Mouse (Mus musculus) embryonic facial prominence, embryonic 13.5 days (tissue): ENCODE results near the gene Prtn3. TPM values are rescaled to one million over a fixed set of nuclear protein-coding genes. Genes with fewer than 3 reads are reported as not detected.

Source experiments
- ATAC-seq: fragments of 200-750 bp; cut with Nextera tagmentation; 2 replicates; pipeline ENCODE4 v1.8.0; 2017; ENCODE audit warnings: low read depth; ENCODE audit not compliant: insufficient number of reproducible peaks, insufficient read depth, low FRiP score, low TSS enrichment
- H3K27ac ChIP-seq: fragments of 300-500 bp; sonication (generic); 2 replicates; pipeline ENCODE4 v1.5.1; 2015; ENCODE audit warnings: moderate library complexity, mild to moderate bottlenecking, inconsistent platforms
- H3K27me3 ChIP-seq: fragments of 300-500 bp; sonication (generic); 2 replicates; pipeline ENCODE4 v1.6.1; 2015; ENCODE audit warnings: mild to moderate bottlenecking, inconsistent platforms
- H3K36me3 ChIP-seq: fragments of 300-500 bp; sonication (generic); 2 replicates; pipeline ENCODE4 v1.6.1; 2015; ENCODE audit warnings: mild to moderate bottlenecking, inconsistent platforms
- H3K4me1 ChIP-seq: fragments of 300-500 bp; sonication (generic); 2 replicates; pipeline ENCODE4 v1.6.1; 2015; ENCODE audit warnings: inconsistent platforms
- H3K4me2 ChIP-seq: fragments of 300-500 bp; sonication (generic); 2 replicates; pipeline ENCODE4 v1.6.1; 2015; ENCODE audit warnings: moderate library complexity, mild to moderate bottlenecking, inconsistent platforms
- H3K4me3 ChIP-seq: fragments of 300-500 bp; sonication (generic); 2 replicates; pipeline ENCODE4 v1.5.1; 2015; ENCODE audit warnings: mild to moderate bottlenecking, inconsistent platforms
- H3K9ac ChIP-seq: fragments of 300-500 bp; sonication (generic); 2 replicates; pipeline ENCODE4 v1.6.1; 2015; ENCODE audit warnings: mild to moderate bottlenecking, inconsistent platforms
- H3K9me3 ChIP-seq: fragments of 300-500 bp; sonication (generic); 2 replicates; pipeline ENCODE4 v1.6.1; 2016; ENCODE audit warnings: inconsistent platforms
- WGBS: fragments of 180-500 bp; shearing (Covaris S2); methylation state at CpG from one replicate; pipeline ENCODE4 v1.1.7; 2015; ENCODE audit warnings: mixed read lengths; 5-methylcytosine and 5-hydroxymethylcytosine counted together
- polyA plus RNA-seq: library from polyadenylated mRNA; unstranded; fragments of >200 nt; fragmentation: Nextera tagmentation; extraction: Ambion mirVana; gene quantifications from 2 replicates; pipeline ENCODE4 v1.2.1, GENCODE M21; 2015

The Prtn3 gene
- polyA plus RNA-seq = 7.3 and 8.5 TPM in 2 replicates

GRCm38 (mm10) chr10:79874290-79874862 lies at the start of gene Prtn3, which contains the start of gene Plppr3:
Prtn3 (plus strand) TSS chr10:79874476.
Plppr3 (minus strand) TSS chr10:79874634.
- peak; percentile 84 for ATAC-seq
- under 1% methylated on average over 44 of the region's 57 CpGs for WGBS
- H3K4me3 ChIP-seq = peak within 1 kb of the TSS; percentile 79
- H3K9me3 ChIP-seq = no peaks in the 10 kb centered on the region
- H3K4me2 ChIP-seq = peak within 1 kb of the TSS; percentile 75
- peaks cover 24% of the 10 kb centered on the region for H3K36me3 ChIP-seq
- H3K4me1 ChIP-seq = peaks cover 27% of the 10 kb centered on the region
- H3K27ac ChIP-seq = peak within 1 kb of the TSS; percentile 83
- no peaks in the 10 kb centered on the region for H3K27me3 ChIP-seq
- peak within 1 kb of the TSS; percentile 93 for H3K9ac ChIP-seq

GRCm38 (mm10) chr10:79831583-79831982 lies 42.7 kb upstream of the Prtn3 start:
- H3K27ac ChIP-seq = no peak overlapping the region
- no peaks in the 10 kb centered on the region for H3K9me3 ChIP-seq
- H3K4me2 ChIP-seq = no peak overlapping the region
- H3K4me3 ChIP-seq = no peak overlapping the region
- no peak for ATAC-seq
- H3K9ac ChIP-seq = no peak overlapping the region
- no peaks in the 10 kb centered on the region for H3K27me3 ChIP-seq
- H3K36me3 ChIP-seq = no peaks in the 10 kb centered on the region
- WGBS = 83% methylated on average over 3 of the region's 3 CpGs
- peaks cover 12% of the 10 kb centered on the region for H3K4me1 ChIP-seq

- H3K4me3 ChIP-seq = no peak overlapping the region
- H3K27ac ChIP-seq = no peak overlapping the region
- no peaks in the 10 kb centered on the region for H3K36me3 ChIP-seq
- no peak for ATAC-seq
- no peaks in the 10 kb centered on the region for H3K9me3 ChIP-seq
- 0 out of 2 replicates have a peak overlapping the region, but pooled peaks have one; percentile 36 for H3K9ac ChIP-seq
- no peak overlapping the region for H3K4me2 ChIP-seq
- H3K27me3 ChIP-seq = no peaks in the 10 kb centered on the region
- H3K4me1 ChIP-seq = peaks cover 12% of the 10 kb centered on the region
- WGBS = 62% methylated on average over 7 of the region's 7 CpGs
These were observed 42.1 kb upstream of the Prtn3 start for GRCm38 (mm10) chr10:79832026-79832785.

- H3K4me3 ChIP-seq = no peak overlapping the region
- no peak for ATAC-seq
- H3K9ac ChIP-seq = no peak overlapping the region
- H3K36me3 ChIP-seq = no peaks in the 10 kb centered on the region
- no peak overlapping the region for H3K27ac ChIP-seq
- no peak overlapping the region for H3K4me2 ChIP-seq
- peaks cover 12% of the 10 kb centered on the region for H3K4me1 ChIP-seq
- 76% methylated on average over 9 of the region's 9 CpGs for WGBS
- H3K9me3 ChIP-seq = no peaks in the 10 kb centered on the region
- no peaks in the 10 kb centered on the region for H3K27me3 ChIP-seq
These were observed 41.5 kb upstream of the Prtn3 start for GRCm38 (mm10) chr10:79832786-79833181.

- ATAC-seq = no peak
These were observed 39.4 kb upstream of the Prtn3 start for GRCm38 (mm10) chr10:79834769-79835398.

GRCm38 (mm10) chr10:79836918-79837317 lies 37.4 kb upstream of the Prtn3 start:
- H3K9ac ChIP-seq = no peak overlapping the region
- no peaks in the 10 kb centered on the region for H3K9me3 ChIP-seq
- WGBS = 96% methylated on average over 3 of the region's 3 CpGs
- H3K27ac ChIP-seq = no peak overlapping the region
- no peak overlapping the region for H3K4me2 ChIP-seq
- H3K4me1 ChIP-seq = peaks cover 20% of the 10 kb centered on the region
- H3K4me3 ChIP-seq = no peak overlapping the region
- no peaks in the 10 kb centered on the region for H3K36me3 ChIP-seq
- ATAC-seq = no peak
- H3K27me3 ChIP-seq = no peaks in the 10 kb centered on the region

More at GRCm38 (mm10) chr10:79834769-79835398, 39.4 kb upstream of the Prtn3 start:
- H3K9me3 ChIP-seq = no peaks in the 10 kb centered on the region
- H3K4me3 ChIP-seq = no peak overlapping the region
- no peaks in the 10 kb centered on the region for H3K27me3 ChIP-seq
- H3K9ac ChIP-seq = no peak overlapping the region
- H3K4me2 ChIP-seq = no peak overlapping the region
- H3K4me1 ChIP-seq = peaks cover 12% of the 10 kb centered on the region
- H3K27ac ChIP-seq = no peak overlapping the region
- H3K36me3 ChIP-seq = no peaks in the 10 kb centered on the region
- WGBS = 23% methylated on average over 9 of the region's 9 CpGs

GRCm38 (mm10) chr10:79838151-79838550 lies 36.1 kb upstream of the Prtn3 start:
- H3K4me2 ChIP-seq = no peak overlapping the region
- H3K9ac ChIP-seq = no peak overlapping the region
- H3K36me3 ChIP-seq = no peaks in the 10 kb centered on the region
- H3K4me1 ChIP-seq = peaks cover 27% of the 10 kb centered on the region
- no peak for ATAC-seq
- no peak overlapping the region for H3K4me3 ChIP-seq
- 40% methylated on average over 2 of the region's 2 CpGs for WGBS
- no peaks in the 10 kb centered on the region for H3K27me3 ChIP-seq
- H3K9me3 ChIP-seq = no peaks in the 10 kb centered on the region
- no peak overlapping the region for H3K27ac ChIP-seq

GRCm38 (mm10) chr10:79840091-79840490 lies 34.2 kb upstream of the Prtn3 start:
- 92% methylated on average over 3 of the region's 3 CpGs for WGBS
- Histone ChIP-seq H3K27ac (peak overlapping the region; percentile 95), H3K9ac (no peak overlapping the region), H3K36me3 (no peaks in the 10 kb centered on the region), H3K9me3 (no peaks in the 10 kb centered on the region), H3K4me3 (peak overlapping the region; percentile 43), H3K27me3 (no peaks in the 10 kb centered on the region), H3K4me1 (peaks cover 38% of the 10 kb centered on the region), H3K4me2 (peak overlapping the region; percentile 68)
- no peak for ATAC-seq

GRCm38 (mm10) chr10:79840644-79841551 lies 33.4 kb upstream of the Prtn3 start:
- WGBS = under 1% methylated on average over 24 of the region's 24 CpGs
- ATAC-seq = peak; percentile 91
- H3K4me3 ChIP-seq = peak overlapping the region; percentile 43
- H3K4me2 ChIP-seq = peak overlapping the region; percentile 68
- peak overlapping the region; percentile 73 for H3K9ac ChIP-seq
- no peaks in the 10 kb centered on the region for H3K9me3 ChIP-seq
- no peaks in the 10 kb centered on the region for H3K27me3 ChIP-seq
- no peaks in the 10 kb centered on the region for H3K36me3 ChIP-seq
- peak overlapping the region; percentile 95 for H3K27ac ChIP-seq
- H3K4me1 ChIP-seq = peaks cover 42% of the 10 kb centered on the region

- peak overlapping the region; percentile 14; the same call in 1 of the 2 replicates for H3K27ac ChIP-seq
- WGBS = 72% methylated on average over 3 of the region's 3 CpGs
These were observed 32.0 kb upstream of the Prtn3 start for GRCm38 (mm10) chr10:79842322-79842721.

GRCm38 (mm10) chr10:79843476-79843875 lies 30.8 kb upstream of the Prtn3 start:
- ATAC-seq = no peak
- Histone ChIP-seq H3K36me3 (no peaks in the 10 kb centered on the region), H3K27me3 (no peaks in the 10 kb centered on the region), H3K4me2 (no peak overlapping the region), H3K4me1 (peaks cover 42% of the 10 kb centered on the region), H3K9me3 (no peaks in the 10 kb centered on the region), H3K27ac (peak overlapping the region; percentile 41; the same call in 1 of the 2 replicates), H3K4me3 (no peak overlapping the region), H3K9ac (peak overlapping the region; percentile 27)
- 51% methylated on average over 6 of the region's 6 CpGs for WGBS

More at GRCm38 (mm10) chr10:79842322-79842721, 32.0 kb upstream of the Prtn3 start:
- H3K4me2 ChIP-seq = no peak overlapping the region
- no peak overlapping the region for H3K4me3 ChIP-seq
- no peaks in the 10 kb centered on the region for H3K9me3 ChIP-seq
- peaks cover 42% of the 10 kb centered on the region for H3K4me1 ChIP-seq
- H3K9ac ChIP-seq = no peak overlapping the region
- no peaks in the 10 kb centered on the region for H3K27me3 ChIP-seq
- no peaks in the 10 kb centered on the region for H3K36me3 ChIP-seq
- no peak for ATAC-seq
